Mouse (Mus musculus) liver, postnatal 0 days (tissue): Measurements from ENCODE around the gene Selenot. TPM values are rescaled to one million over a fixed set of nuclear protein-coding genes. Genes with fewer than 3 reads are reported as not detected.

Experiments used
- ATAC-seq: fragments of 200-750 bp; cut with Nextera tagmentation; 2 replicates; pipeline ENCODE4 v1.8.0; 2017; ENCODE audit warnings: mild to moderate bottlenecking, moderate library complexity
- DNase-seq: peaks from one replicate; pipeline ENCODE4 v3.0.0-alpha.2; 2016
- H3K27ac ChIP-seq: fragments of 300-500 bp; sonication (generic); 2 replicates; pipeline ENCODE4 v1.5.1; 2014; ENCODE audit warnings: antibody characterized with exemption, moderate library complexity, mild to moderate bottlenecking, low read depth
- H3K27me3 ChIP-seq: fragments of 300-500 bp; sonication (generic); 2 replicates; pipeline ENCODE4 v1.6.1; 2014; ENCODE audit warnings: low read length, control low read depth, mixed read lengths; ENCODE audit not compliant: insufficient read depth
- H3K36me3 ChIP-seq: fragments of 300-500 bp; sonication (generic); replicated peaks from 2 replicates; pipeline ENCODE4 v1.6.1; 2014; ENCODE audit warnings: mild to moderate bottlenecking, control low read depth, low read length, moderate library complexity, mixed read lengths; ENCODE audit not compliant: insufficient read depth
- H3K4me1 ChIP-seq: fragments of 300-500 bp; sonication (generic); 2 replicates; pipeline ENCODE4 v1.6.1; 2014; ENCODE audit warnings: antibody characterized with exemption, mild to moderate bottlenecking, control low read depth; ENCODE audit not compliant: insufficient read depth
- H3K4me2 ChIP-seq: fragments of 300-500 bp; sonication (generic); 2 replicates; pipeline ENCODE4 v1.6.1; 2014; ENCODE audit warnings: low read depth, mild to moderate bottlenecking, low read length, moderate library complexity, mixed read lengths
- H3K4me3 ChIP-seq: fragments of 300-500 bp; sonication (generic); 2 replicates; pipeline ENCODE4 v1.5.1; 2014; ENCODE audit warnings: low read depth, low read length
- H3K9ac ChIP-seq: fragments of 300-500 bp; sonication (generic); replicated peaks from 2 replicates; pipeline ENCODE4 v1.6.1; 2014; ENCODE audit warnings: mild to moderate bottlenecking, moderate library complexity
- H3K9me3 ChIP-seq: fragments of 300-500 bp; sonication (generic); 2 replicates; pipeline ENCODE4 v1.6.1; 2016; ENCODE audit warnings: mild to moderate bottlenecking, control low read depth, low read length, mixed read lengths
- CTCF ChIP-seq: sonication (generic); IDR thresholded peaks from 2 replicates; pipeline ENCODE4 v1.5.1; 2016; ENCODE audit warnings: antibody characterized with exemption, low read depth
- EP300 ChIP-seq: IDR thresholded peaks from 2 replicates; pipeline ENCODE4 v1.6.1; 2016; ENCODE audit warnings: antibody characterized with exemption, low read depth, mild to moderate bottlenecking
- WGBS: fragments of 180-500 bp; shearing (Covaris S2); extraction: QIAGEN DNeasy Blood & Tissue Kit; methylation state at CpG from one replicate; pipeline ENCODE4 v1.1.7; 2014; ENCODE audit not compliant: insufficient replicate concordance; 5-methylcytosine and 5-hydroxymethylcytosine counted together
- polyA plus RNA-seq: library from polyadenylated mRNA; unstranded; fragments of >200 nt; fragmentation: Nextera tagmentation; extraction: Ambion mirVana; gene quantifications from 2 replicates; pipeline ENCODE4 v1.2.1, GENCODE M21; 2015

Selenot gene
- polyA plus RNA-seq, 1 experiment from 2014 or later = 13.5 TPM

- Histone ChIP-seq H3K36me3 (peaks cover 14% of the 10 kb centered on the region), H3K9ac (no peak overlapping the region), H3K27ac (no peak overlapping the region), H3K27me3 (no peaks in the 10 kb centered on the region), H3K4me2 (no peak overlapping the region), H3K4me1 (no peaks in the 10 kb centered on the region), H3K9me3 (no peaks in the 10 kb centered on the region), H3K4me3 (no peak overlapping the region)
- no peak for ATAC-seq
- no peak for TF ChIP-seq CTCF
- TF ChIP-seq EP300 = no peak
- no peak for DNase-seq
- 69% methylated on average over 5 of the region's 5 CpGs for WGBS
Measured at GRCm38 (mm10) chr3:58593623-58594022, 17.2 kb downstream of the Selenot start.

GRCm38 (mm10) chr3:58608506-58608905 is 32.1 kb downstream of the Selenot start:
- H3K4me3 ChIP-seq = no peak overlapping the region
- no peak for TF ChIP-seq CTCF
- no peak for TF ChIP-seq EP300
- H3K9me3 ChIP-seq = no peaks in the 10 kb centered on the region
- ATAC-seq = no peak
- no peaks in the 10 kb centered on the region for H3K4me1 ChIP-seq
- no peaks in the 10 kb centered on the region for H3K36me3 ChIP-seq
- H3K27me3 ChIP-seq = no peaks in the 10 kb centered on the region
- no peak overlapping the region for H3K4me2 ChIP-seq
- no peak for DNase-seq
- H3K9ac ChIP-seq = no peak overlapping the region
- WGBS = 87% methylated on average over 4 of the region's 4 CpGs
- no peak overlapping the region for H3K27ac ChIP-seq

GRCm38 (mm10) chr3:58609985-58610384 is 33.5 kb downstream of the Selenot start:
- H3K27ac ChIP-seq = no peak overlapping the region
- H3K36me3 ChIP-seq = no peaks in the 10 kb centered on the region
- no peak overlapping the region for H3K9ac ChIP-seq
- DNase-seq (no peak), ATAC-seq (no peak)
- no peaks in the 10 kb centered on the region for H3K27me3 ChIP-seq
- 71% methylated on average over 5 of the region's 5 CpGs for WGBS
- TF ChIP-seq EP300 = no peak
- TF ChIP-seq CTCF = no peak
- no peak overlapping the region for H3K4me3 ChIP-seq
- no peaks in the 10 kb centered on the region for H3K9me3 ChIP-seq
- H3K4me2 ChIP-seq = no peak overlapping the region
- H3K4me1 ChIP-seq = no peaks in the 10 kb centered on the region

GRCm38 (mm10) chr3:58621066-58621465 is 44.6 kb downstream of the Selenot start:
- ATAC-seq (no peak), DNase-seq (no peak)
- WGBS = 73% methylated on average over 7 of the region's 7 CpGs
- Histone ChIP-seq H3K9ac (no peak overlapping the region), H3K4me3 (no peak overlapping the region), H3K27me3 (no peaks in the 10 kb centered on the region), H3K4me2 (no peak overlapping the region), H3K9me3 (no peaks in the 10 kb centered on the region), H3K36me3 (no peaks in the 10 kb centered on the region), H3K27ac (no peak overlapping the region), H3K4me1 (no peaks in the 10 kb centered on the region)
- no peak for TF ChIP-seq CTCF
- TF ChIP-seq EP300 = no peak

GRCm38 (mm10) chr3:58622665-58623394 is 46.4 kb downstream of the Selenot start:
- Histone ChIP-seq H3K27ac (no peak overlapping the region), H3K4me2 (no peak overlapping the region), H3K4me1 (no peaks in the 10 kb centered on the region), H3K27me3 (no peaks in the 10 kb centered on the region), H3K36me3 (no peaks in the 10 kb centered on the region), H3K9ac (no peak overlapping the region), H3K4me3 (no peak overlapping the region), H3K9me3 (no peaks in the 10 kb centered on the region)
- ATAC-seq = no peak
- no peak for TF ChIP-seq CTCF
- TF ChIP-seq EP300 = no peak
- 61% methylated on average over 3 of the region's 3 CpGs for WGBS
- DNase-seq = no peak

GRCm38 (mm10) chr3:58624981-58625380 is 48.5 kb downstream of the Selenot start:
- Histone ChIP-seq H3K4me2 (no peak overlapping the region), H3K27ac (no peak overlapping the region), H3K9ac (no peak overlapping the region), H3K4me1 (no peaks in the 10 kb centered on the region), H3K9me3 (no peaks in the 10 kb centered on the region), H3K4me3 (no peak overlapping the region), H3K36me3 (no peaks in the 10 kb centered on the region), H3K27me3 (no peaks in the 10 kb centered on the region)
- ATAC-seq (no peak), DNase-seq (no peak)
- no peak for TF ChIP-seq CTCF
- TF ChIP-seq EP300 = no peak
- 82% methylated on average over 4 of the region's 4 CpGs for WGBS
